Mouse (Mus musculus): ENCODE measurements around the gene Ube2g1. TPM values are rescaled to one million over a fixed set of nuclear protein-coding genes. Genes with fewer than 3 reads are reported as not detected.

The Ube2g1 gene
- polyA plus RNA-seq, 1 experiment from 2014 or later: 85.6 TPM

DNA sequence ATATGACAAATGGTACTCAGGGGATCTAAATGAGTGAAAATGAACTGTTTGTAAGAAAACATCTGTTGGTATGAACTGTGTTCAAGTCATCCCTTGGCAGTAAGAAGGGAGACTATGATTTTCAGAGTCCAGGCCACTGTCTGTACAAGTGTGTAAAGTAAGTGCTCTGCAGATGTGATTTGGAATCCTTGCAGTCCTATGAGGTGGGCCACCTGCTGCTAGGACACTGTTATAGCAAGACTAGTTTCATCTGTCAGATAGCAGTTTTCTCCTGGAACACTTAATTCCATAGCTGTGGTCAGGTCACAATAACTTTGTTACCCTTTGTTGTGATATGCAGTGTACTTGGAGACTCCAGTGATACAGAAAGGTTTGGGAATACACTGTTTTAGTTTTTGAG, 118.9 kb downstream of the Ube2g1 start:
- H3K36me3 ChIP-seq: peaks cover 60% of the 10 kb centered on the region

DNA sequence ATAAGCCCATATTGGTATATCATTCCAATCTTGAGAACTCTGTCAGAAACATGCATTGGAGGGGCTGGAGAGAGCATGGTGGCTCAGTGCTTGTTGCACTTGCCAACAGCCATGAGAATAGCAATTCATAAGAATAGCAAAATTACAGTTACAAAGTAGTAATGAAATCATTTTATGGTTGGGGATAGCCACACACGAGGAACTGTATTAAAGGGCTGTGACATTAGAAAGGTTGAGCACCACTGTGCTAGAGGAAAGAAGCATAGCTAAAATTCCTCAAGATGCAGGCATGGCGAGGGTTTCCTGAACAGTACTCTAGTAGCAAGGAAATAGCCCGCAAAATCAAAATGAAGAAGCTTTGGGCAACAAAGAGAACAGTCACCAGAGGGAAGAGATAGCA, 126.7 kb downstream of the Ube2g1 start:
- no peak for DNase-seq (ENCODE audit: low spot score)
- Histone ChIP-seq H3K4me3 (no peak overlapping the region), H3K36me3 (peaks cover 87% of the 10 kb centered on the region), H3K27me3 (ENCODE audit: low read depth, poor library complexity, severe bottlenecking) (no peaks in the 10 kb centered on the region), H3K4me1 (no peaks in the 10 kb centered on the region), H3K27ac (no peak overlapping the region), H3K9me3 (replicated peaks) (no peaks in the 10 kb centered on the region)
- 90% methylated on average over 3 of the region's 3 CpGs for WGBS

More for the DNA sequence above, 118.9 kb downstream of the Ube2g1 start:
- Histone ChIP-seq H3K27ac (no peak overlapping the region), H3K4me3 (no peak overlapping the region), H3K4me1 (0 out of 2 replicates have a peak, but pooled peaks cover 6% of the 10 kb centered on the region), H3K9me3 (replicated peaks) (no peaks in the 10 kb centered on the region), H3K27me3 (ENCODE audit: low read depth, poor library complexity, severe bottlenecking) (no peaks in the 10 kb centered on the region)
- no peak for DNase-seq (ENCODE audit: low spot score)

DNA sequence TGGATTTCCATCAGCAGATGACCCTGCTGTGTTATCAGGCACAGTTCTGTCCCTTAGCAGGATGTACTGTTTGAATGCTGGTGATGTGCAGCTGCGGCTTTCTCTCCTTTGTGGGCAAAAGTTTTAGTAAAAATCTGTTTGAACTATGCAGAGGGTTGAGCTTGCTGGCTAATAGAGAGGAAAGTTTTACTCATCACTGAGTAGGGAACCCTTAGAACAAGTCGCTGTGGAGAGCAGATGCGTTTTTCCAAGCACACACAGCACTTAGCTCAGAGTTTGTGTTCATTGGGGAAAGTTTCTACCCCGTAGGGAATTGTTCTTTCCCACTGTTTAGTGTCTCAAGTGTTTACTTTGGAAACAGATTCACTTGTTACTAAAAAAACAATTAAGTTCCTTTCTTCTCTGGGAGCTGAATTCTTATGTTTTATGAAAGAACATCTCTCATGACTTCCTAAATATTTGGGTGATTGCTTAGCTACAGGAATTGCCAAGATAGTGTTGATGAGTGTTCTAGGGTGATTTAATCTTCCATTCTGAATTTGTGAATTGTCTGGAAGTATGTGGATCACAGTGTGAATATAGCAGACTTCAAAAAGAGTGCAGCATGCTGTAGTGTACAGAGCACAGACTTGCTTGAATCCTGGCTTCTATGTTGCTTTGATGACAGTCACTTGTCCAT, 127.9 kb downstream of the Ube2g1 start:
- DNase-seq (ENCODE audit: low spot score): no peak
- no peak overlapping the region for H3K27ac ChIP-seq
- peaks cover 87% of the 10 kb centered on the region for H3K36me3 ChIP-seq

DNA sequence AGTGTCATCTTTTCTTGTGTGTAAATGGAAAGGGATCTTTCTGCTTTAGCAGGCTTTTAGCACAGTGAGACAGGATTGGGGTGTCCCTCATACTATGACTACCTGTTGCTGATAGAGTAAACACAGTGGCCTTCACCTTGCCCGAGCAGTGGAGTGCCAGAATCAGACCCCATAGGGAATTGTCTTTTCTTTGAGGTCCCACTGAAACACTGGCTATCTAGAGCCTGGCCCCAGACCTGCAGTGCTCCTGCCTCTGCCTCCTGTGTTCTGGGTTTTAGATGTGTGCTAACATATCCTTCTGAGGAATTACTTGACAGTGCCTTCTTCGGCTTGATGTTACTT, 128.4 kb downstream of the Ube2g1 start:
- peaks cover 87% of the 10 kb centered on the region for H3K36me3 ChIP-seq
- 90% methylated on average over 2 of the region's 2 CpGs for WGBS

More for the DNA sequence above, 127.9 kb downstream of the Ube2g1 start:
- Histone ChIP-seq H3K27me3 (ENCODE audit: low read depth, poor library complexity, severe bottlenecking) (no peaks in the 10 kb centered on the region), H3K9me3 (replicated peaks) (no peaks in the 10 kb centered on the region), H3K4me3 (no peak overlapping the region), H3K4me1 (no peaks in the 10 kb centered on the region)
- WGBS: 88% methylated on average over 4 of the region's 4 CpGs

More for the DNA sequence above, 128.4 kb downstream of the Ube2g1 start:
- H3K9me3 ChIP-seq (replicated peaks): no peaks in the 10 kb centered on the region
- no peak overlapping the region for H3K27ac ChIP-seq
- H3K4me1 ChIP-seq: no peaks in the 10 kb centered on the region
- no peak for DNase-seq (ENCODE audit: low spot score)
- no peaks in the 10 kb centered on the region for H3K27me3 ChIP-seq (ENCODE audit: low read depth, poor library complexity, severe bottlenecking)
- no peak overlapping the region for H3K4me3 ChIP-seq

Small RNA genes within 50 kb of the gene (microRNA-seq; reads per million reads assigned to microRNA genes)
- gene Gm25678: not detected

Other genes starting within 250 kb of the Ube2g1 start
- 5.0 and 5.4 TPM in 2 replicates for gene Tekt1, start 244.8 kb upstream of the Ube2g1 start, polyA plus RNA-seq (2016; fragmentation: Nextera tagmentation; extraction: Ambion mirVana)
- gene Smtnl2, start 195.6 kb upstream of the Ube2g1 start, polyA plus RNA-seq (2016; fragmentation: Nextera tagmentation; extraction: Ambion mirVana): 11.7 and 14.2 TPM in 2 replicates
- gene Ggt6, start 171.8 kb upstream of the Ube2g1 start, polyA plus RNA-seq (2016; fragmentation: Nextera tagmentation; extraction: Ambion mirVana): 0.08 TPM in 1 of 2 replicates, not detected in the other
- gene Mybbp1a, start 165.9 kb upstream of the Ube2g1 start, polyA plus RNA-seq (2016; fragmentation: Nextera tagmentation; extraction: Ambion mirVana): 234 and 274 TPM in 2 replicates
- gene Spns2, start 117.4 kb upstream of the Ube2g1 start, polyA plus RNA-seq (2016; fragmentation: Nextera tagmentation; extraction: Ambion mirVana): 2.8 and 3.0 TPM in 2 replicates
- 0.15 TPM in 1 of 2 replicates, not detected in the other for gene Spns3, start 56.8 kb upstream of the Ube2g1 start, polyA plus RNA-seq (2016; fragmentation: Nextera tagmentation; extraction: Ambion mirVana)
- 20.7 and 25.4 TPM in 2 replicates for gene Ankfy1, start 82.7 kb downstream of the Ube2g1 start, polyA plus RNA-seq (2016; fragmentation: Nextera tagmentation; extraction: Ambion mirVana)
- 3.6 and 4.7 TPM in 2 replicates for gene Cyb5d2, start 188.9 kb downstream of the Ube2g1 start, polyA plus RNA-seq (2016; fragmentation: Nextera tagmentation; extraction: Ambion mirVana)
- 6.4 and 6.6 TPM in 2 replicates for gene Zzef1, start 188.9 kb downstream of the Ube2g1 start, polyA plus RNA-seq (2016; fragmentation: Nextera tagmentation; extraction: Ambion mirVana)

Data from limb, embryonic 10.5 days (tissue).